Mouse (Mus musculus) frontal cortex, adult (tissue): ENCODE measurements around the gene Antxrl.

ENCODE experiments used
- ATAC-seq: cut with Nextera tagmentation; 2 replicates; pipeline ENCODE4 v1.9.2; 2017; ENCODE audit warnings: mild to moderate bottlenecking, moderate library complexity, mixed read lengths; ENCODE audit not compliant: low TSS enrichment

Gene Antxrl

DNA sequence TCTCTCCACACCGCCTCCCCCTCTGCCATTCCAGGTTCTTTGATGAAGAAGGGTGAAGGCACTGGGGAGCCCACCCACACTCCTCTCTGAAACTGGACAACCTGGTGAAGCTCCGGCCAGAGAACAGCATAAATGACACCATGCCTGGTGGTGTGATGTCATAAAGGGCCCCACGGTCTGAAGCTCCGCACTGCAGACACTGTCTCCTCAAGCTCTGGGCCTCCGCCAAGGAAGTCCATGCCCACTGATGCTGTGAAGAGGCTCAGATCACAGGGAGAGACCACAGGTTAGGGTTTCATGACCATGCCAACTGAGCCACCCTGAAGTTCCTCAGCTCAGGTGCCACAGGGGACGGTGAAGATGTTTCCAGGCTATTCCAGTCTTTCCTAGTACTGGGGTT, at the start of gene Antxrl:
Antxrl (plus strand) TSS at position 192 of the 400 bp plus-strand sequence.
- no peak for ATAC-seq

DNA sequence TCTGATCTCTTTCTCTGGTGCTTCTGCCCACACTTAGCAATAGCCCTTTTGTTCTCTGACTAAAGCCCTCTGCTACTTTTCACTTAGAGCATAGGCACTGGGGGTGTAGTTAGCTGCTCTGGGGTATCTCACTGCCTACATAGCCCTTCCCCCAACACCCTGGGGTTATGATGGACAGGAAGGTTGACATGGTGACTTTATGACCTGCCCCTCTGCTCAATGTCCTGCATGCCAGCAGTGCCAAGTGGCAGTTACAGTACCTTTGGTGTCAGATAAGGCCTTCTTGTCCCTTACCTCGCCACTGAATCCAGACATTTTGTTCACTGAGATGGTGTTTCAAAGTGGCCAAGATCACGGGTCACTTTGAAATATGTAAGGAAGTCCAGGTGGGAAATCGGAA, 37.4 kb upstream of the Antxrl start, which contains the start of gene Gm30083:
Gm30083 (minus strand) TSS at position 120 of the 400 bp plus-strand sequence.
- no peak for ATAC-seq

DNA sequence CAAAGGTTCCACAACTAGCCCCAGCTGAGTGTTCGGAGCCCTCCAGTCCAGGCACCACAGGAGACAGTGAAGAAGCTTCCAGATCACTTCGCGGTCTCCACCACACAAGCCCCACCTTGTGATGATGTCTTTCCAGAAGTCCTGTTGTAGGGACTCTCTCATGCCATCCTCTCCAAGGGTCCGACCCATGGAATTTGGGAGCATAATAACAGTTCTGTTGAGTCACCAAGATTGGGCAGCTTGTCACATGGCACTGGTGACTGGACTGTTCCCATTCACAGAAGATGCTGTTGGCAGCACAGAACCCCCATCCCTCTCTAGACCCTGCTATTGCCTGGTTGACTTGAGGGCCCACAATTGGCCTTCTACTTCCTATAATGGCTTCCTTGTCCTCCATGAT, 36.1 kb upstream of the Antxrl start, which contains the start of gene Gm5460:
Gm5460 (plus strand) TSS at position 378 of the 400 bp plus-strand sequence.
- ATAC-seq, result no peak

DNA sequence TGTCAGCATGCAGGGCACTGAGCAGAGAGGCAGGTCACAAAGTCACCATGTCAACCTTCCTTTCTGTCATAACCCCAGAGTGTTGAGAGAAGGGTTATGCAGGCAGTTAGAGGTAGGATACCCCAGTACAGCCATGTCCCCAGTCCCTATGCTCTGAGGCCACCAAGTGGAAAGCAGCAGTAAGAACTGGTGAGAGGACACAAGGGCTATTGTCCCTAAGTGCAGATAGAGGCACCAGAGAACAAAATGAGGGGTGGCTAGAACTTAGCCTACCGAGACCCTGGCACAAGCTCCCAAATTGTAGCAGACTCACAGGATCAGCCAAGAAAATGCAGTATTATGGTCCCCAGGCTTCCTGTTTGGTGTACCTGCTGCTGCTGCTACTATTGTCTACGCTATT, 35.6 kb upstream of the Antxrl start:
- ATAC-seq, result no peak

DNA sequence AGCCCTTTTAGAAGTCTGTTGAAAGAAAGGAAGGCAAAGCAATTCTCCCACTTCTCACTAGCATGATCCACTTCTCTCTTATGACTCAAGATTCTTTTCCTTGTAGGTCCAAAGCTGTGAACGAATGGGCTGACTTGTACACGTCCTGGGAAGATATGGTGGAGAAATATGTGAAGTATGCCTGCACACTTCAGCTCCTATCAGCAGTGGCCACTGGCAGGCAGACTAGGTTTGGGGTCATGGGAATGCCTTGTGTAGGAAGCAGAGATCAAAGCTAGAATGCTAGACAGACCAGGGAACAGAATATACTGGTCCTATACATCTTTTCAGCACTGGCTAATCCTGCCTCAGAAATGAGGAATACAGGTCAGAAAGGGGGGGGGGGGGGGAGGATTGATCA, 25.8 kb upstream of the Antxrl start:
- no peak for ATAC-seq

DNA sequence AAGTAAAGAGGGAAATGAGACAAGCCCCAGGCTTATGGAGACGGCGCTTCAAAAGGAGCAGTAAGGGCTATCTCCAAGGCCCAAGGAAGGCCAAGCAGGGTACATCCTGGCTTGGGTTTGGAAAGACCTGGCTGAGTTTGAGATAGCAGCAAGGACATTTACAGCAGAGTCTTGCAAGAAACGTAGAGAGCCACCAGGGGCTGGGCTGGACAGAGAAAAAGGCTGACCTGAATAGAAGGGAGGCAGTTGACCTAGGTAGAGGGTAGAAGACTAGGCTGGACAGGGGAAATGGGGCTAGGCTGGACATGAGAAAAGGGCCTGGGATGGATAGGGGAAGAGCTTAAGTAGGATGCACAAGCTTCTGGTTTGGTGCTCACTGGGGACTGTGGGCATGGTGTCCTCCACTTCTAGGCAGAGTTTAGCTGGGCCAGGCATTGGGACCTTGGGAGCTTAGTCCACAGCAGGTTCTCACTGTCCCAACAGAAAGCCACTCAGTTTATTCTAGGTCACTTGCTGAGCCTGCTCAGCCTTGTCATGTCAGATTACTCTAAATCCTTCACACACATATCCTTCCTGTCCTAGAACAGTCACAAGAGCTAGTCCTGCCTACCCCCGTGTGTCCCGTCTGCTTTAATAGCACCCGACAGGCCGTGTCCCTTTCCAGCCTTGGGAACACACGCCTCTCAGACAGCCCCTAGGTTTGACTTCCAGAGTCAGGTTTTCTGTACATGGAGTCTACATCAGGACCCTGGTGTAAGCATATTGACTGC, 18.5 kb upstream of the Antxrl start:
- no peak for ATAC-seq

DNA sequence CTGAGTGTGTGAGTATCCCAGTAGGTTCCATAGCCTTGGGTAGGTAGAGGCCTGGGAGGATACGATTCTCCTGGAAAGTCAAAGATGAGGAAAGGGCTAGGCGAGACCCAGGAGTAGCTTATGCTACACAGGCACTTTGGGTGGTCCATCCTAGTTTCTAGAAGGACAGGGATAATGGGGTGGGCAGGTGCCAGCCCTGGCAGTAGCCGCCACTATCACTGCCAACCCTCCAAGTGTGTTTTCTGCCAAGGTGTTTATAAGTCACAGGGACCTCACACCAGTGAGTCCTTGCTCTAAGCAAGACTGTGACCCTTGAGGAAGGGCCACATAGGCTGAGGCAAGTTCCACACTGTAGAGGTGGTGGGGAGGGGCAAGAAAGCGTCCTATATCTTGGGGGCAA, 11.3 kb upstream of the Antxrl start:
- ATAC-seq, result no peak

DNA sequence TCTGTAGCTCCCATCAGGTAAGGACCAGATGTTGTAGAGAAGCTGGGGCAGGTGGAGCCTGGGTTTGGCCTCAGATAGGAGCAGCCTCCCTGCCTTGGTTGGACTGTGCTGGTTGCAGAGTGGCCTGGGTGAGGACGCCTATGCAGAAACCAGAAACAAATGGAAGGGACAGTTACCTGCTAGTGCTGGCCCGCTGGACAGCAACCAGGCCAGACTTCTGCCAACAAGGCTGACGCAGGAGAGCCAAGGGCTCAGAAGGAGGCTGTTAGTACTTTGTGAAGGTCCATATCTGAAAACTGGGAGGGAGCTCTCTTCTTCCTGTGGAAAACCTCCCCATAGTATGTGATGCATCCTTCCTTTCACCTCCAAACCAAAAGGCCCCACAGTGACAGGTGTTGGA, 9.2 kb upstream of the Antxrl start:
- ATAC-seq, result no peak

DNA sequence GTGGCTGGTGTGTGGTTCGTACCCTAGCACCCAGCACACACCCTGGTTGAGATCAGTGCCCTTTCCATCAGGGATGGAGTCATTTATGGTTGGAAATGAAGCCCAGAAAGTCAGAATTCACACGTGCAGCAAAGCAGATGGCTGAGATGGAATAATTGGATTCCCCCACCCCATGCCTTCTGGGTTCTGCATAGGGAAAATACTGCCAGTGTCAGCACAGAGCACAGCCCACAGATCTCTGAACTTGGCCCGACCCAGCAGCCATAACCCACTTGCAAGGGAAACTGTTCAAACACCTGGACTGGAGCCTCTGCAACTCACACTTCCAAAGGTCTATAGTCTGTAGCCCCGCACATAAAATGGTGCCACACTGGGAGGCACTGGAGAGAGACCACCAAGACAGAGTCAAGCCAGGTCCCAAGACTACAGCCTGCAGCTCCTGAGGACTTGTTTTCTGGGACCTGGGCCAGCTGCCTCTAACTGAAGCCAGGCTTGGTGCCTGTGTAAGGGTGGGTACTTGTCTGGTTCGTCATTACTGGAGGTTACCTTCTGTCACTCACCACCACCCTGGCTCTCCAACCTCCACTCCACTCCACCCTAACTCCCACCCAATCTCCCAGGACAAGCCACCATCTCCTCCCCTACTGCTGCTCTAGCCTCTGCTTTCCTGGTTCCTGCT, 2.3 kb upstream of the Antxrl start:
- ATAC-seq, result no peak

DNA sequence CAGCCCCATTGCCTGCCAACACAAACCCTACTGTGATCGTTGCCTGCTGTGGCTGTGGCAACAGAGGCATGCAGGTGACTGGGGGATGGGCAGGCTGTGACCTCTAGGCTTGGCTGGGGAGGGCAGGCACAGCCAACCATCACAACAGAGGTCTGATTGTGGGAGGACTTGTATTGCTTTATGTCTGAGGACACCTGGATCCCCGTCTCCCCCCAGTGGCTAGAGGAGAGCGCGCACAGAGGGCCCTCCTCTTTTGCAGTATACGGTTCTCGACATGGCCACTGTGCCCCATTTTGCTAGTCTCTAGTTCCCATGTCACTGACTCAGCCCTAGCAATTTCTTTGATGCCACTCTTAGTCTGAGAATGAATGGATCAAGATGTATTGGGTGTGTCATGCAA, 19.2 kb downstream of the Antxrl start:
- no peak for ATAC-seq

DNA sequence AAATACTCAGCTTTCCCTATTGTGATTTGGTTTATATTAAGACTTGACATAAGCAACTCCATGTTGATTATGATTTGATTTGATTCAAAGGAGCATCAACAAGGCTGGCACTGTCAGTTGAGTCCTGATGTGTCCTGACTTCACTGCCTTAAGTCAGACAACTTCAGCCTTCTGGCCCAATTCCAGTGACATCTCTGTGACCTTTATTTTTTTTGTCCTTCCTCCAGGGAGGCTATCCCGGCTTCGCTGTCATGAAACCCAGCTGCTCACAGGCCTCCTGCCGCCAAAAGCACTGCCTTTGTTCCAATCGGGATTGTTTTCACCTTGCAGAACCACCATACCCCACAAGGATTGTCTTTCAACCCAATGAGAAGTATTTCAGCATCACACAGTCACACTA, 22.8 kb downstream of the Antxrl start:
- ATAC-seq, result no peak

DNA sequence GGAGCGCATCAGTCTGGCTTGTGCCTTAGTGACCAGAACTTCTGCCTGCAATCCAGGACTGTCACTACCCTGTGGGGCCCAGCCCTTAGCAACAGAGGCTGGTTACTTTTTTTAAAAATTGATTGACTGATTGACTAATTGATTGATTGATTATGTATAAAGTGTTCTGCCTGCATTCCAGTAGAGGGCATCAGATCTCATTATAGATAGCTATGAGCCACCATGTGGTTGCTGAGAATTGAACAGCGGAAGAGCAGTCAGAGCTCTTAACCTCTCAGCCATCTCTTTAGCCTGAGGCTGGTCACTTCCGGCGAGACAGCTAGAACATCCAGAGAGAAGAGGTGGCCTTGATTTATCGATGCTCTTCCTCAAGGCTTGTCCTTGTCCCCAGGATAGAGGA, 24.7 kb downstream of the Antxrl start:
- no peak for ATAC-seq

DNA sequence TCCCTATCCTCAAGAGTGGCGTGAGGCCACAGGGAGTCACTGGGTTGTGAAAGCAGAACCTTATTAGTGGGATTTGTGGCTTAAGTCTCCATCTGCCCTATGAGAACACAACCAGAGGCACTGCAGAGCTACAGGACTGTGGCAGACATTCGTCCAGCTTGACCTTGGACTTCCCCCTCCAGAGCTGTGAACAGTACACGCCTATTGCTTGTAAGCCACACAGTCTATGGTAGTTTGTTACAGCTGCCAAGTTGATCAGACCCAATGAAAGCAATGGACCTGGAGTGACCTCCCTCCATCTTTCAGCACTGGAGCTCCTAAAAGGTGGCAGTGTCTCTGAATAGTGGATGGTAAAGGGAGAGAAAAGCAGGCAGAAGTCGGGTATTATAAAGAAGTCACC, 25.8 kb downstream of the Antxrl start:
- no peak for ATAC-seq

DNA sequence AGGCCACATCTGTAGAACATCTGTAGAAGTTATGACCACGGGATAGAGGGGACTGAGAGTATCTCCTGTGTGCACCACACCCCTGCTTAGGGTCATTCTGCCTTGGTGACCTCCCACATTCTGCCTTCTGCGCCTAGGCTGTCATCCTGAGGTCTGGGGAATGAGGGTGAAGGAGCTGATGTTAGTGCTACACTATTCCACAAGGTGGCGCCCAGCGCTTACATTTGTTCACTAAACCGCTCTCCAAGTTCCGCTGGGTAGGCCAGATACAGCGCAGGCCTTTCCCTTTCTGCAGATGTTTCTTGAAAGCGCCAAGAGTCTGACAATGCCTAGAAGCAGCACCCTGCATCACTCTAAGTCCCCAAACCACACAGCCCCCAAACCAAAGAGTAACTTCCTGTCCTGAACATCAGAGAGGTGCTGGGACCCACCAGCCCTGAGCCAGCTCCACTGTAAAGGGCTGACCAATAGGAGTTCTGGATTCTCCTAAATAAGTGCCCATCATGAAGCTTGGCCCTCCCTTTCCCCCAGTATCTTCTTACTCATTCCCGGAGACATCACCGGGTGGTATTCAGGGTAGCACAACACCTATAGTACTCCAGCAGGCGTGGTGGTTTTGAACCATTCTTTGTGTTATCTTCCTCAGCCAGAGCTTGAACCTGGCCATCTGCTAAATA, 28.0 kb downstream of the Antxrl start:
- peak; percentile 94 for ATAC-seq

DNA sequence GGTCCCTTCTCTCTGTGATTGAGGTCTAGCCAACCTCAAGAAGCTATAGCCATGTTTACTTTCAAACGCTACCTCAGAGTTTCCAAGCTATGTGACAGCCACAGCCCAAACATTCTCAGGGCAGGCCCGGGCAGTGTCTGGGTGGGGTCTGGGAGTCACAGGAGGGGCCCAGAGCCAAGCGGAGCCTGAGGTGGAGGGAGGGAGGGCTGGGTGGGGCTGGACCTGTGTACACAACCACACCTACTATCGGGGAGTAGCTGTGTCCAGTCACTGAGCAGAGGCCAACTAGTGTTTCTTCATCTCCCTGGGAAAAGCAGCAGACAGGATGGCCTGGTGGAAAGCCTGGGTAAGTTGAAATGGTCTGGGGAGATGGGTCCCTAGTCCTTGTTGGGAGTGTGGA, 33.2 kb downstream of the Antxrl start, which contains the start of gene Anxa8:
Anxa8 (plus strand) TSS at position 251 of the 400 bp plus-strand sequence.
- ATAC-seq, result no peak

DNA sequence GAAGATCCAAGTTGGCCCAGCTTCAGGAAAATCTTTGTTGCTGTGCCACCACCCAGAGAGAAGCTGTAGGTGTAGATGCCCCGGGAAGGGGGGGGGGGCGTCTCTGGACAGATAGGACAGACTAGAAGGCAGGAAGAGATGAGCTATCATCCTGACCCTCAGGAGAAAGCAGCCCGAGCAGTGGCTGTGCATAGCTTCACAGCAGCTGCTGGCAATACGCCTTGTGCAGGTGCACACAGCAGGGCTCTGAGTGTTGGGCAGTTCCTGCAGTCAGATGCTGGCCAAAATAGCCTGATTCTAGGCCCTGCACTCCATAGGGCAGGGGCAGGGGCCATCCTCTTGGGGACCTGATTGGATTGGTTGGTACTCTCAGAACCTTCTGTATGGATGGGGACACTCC, 34.3 kb downstream of the Antxrl start:
- ATAC-seq, result no peak

DNA sequence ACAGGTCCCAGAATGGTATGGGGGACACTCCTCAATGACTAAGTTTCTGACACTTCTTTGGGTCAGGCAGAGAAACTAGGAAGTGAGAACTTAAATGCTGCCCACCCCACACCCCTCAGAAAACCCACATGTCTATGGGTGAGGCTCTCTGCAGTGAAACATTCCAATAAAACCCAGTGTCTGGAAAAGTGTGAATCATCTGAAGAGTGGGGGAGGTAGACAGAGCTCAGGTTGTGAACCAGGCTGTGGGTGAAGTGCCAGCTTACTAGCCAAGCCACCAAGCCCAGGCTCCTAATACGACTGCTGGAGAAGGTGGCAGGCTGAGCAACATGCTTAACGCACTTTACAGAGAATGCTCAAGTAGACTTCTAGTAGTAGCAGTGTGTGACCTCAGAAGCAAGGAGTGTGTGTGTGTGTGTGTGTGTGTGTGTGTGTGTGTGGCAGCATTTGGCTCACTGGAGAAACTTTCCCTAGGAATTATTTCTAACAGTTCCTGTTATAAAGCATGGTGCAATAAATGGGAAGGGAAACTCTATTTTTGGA, 35.4 kb downstream of the Antxrl start:
- no peak for ATAC-seq

DNA sequence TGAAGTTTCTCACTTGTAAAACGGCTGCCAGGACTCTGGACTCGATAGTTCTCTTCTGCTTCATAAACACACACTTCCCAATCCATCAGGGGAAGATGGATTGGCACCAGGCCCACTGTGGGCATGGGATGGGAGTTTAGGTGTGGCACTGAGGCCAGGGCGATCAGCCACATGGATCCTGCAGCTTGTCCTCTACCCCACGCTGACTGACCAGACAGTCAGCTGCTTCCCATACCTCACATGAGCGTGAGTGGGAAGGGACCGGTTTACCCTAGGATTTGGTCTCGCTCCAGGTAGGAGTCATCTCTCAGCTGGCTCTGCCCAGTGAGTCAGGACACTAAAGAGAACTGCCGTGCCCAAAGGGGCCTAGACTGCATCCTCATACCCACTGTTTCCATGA, 37.3 kb downstream of the Antxrl start:
- no peak for ATAC-seq

DNA sequence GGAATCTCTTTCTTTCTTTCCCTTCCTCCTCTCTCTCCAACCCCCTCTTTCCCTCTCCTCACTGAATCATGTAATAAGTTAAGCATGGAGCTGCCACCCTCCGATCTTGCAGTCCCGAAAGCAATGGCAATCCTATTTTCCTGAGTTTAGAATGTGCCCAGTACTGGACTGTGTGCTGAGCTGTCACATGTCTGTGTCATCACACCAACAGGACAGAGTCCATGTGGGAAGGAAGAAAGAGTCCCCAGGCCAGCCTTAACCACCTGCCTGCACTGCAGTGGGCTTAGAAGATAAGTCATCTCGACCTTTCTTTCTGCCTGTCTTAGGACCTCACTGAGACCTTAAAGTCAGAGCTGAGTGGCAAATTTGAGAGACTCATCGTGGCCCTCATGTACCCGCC, 39.0 kb downstream of the Antxrl start:
- no peak for ATAC-seq

DNA sequence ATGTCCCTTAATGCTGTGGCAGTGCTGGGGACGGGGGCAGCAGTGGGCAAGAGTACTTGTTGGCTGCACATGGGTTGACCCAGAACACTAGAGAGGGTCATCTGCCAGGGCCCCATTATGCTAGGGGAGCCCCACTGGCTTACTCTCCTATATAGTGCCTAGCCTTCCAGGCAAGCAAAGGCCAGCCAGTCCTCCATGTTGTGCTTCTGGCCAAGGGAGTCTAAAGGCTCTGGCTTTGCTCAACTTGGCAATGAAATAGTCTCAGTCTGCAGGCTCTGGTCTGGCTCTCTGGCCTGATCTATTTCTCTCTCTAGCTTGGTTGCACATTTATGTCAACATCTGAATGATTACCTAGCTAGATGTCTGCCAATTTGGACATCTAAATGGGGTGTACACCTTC, 40.3 kb downstream of the Antxrl start:
- ATAC-seq, result no peak

DNA sequence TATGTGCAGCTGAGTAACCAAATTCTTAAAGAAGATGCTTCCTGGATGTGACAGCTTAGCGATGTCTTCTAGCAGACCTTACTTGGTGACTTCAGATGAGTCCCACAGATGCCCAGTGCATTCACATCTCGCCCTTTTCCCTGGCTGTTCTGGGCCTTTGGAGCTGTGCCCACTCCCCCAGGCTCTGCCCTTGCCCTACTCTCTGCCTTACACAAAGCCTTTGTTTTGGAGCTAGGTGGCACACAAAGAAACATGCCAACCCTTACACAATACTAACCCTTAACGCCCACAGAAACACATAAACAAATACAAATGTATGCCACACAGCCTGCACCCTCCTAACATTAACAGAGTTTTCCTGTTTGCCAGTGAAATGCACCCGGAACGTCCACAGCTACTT, 43.7 kb downstream of the Antxrl start:
- ATAC-seq, result no peak

DNA sequence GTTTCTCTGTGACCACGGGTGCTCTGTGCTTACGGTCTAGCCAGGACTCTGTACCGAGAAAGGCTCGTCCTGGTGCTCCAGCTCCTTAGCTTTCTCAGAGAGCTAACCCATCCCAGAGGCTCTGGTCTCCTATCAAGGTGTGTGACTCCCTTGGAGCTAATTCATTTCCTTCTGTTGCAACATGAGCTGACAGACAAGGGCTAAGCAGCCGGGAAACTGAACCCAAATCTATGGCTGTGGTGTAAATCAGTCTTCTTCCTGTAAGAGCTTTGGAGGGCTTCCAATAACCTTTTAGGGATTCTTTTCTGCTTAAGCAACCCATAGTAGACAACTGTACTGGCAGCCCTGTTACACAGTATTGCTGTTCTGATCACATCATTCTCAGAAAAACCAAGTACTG, 50.1 kb downstream of the Antxrl start, which contains the start of gene A630023A22Rik:
A630023A22Rik (minus strand) TSS at position 154 of the 400 bp plus-strand sequence.
- no peak for ATAC-seq
